Mouse (Mus musculus): ENCODE results near the gene Htr3b. TPM values are rescaled to one million over a fixed set of nuclear protein-coding genes. Genes with fewer than 3 reads are reported as not detected.

Gene Htr3b
- total and polyA plus RNA-seq, 3 experiments, result not detected

DNA sequence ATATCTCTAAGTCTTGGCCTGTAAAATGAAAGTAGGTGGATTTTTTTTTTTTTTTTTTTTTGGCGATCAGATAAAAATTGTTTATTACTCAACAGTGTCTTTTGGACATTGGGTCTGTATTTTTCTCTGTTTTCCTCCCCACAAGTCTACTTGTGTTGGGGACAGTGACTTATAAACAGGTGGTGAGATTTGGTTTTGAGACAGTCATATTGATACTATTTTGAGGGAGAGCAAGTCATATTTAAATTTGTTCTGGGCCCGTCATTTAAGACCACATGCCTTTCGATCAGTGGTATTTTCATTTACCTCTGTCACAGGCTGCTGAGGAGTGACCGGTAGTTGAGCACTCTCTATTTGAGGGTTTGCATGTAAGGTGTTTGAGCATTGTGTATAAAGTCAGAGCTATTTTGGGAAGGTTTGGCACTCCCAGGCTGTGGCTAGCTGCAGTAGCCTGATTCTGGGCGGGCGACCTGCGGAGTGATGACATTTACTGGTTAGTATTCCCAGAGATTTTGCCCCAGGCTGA, 21.9 kb upstream of the Htr3b start:
- H3K9me3 ChIP-seq (replicated peaks; ENCODE audit: low read length), result no peaks in the 10 kb centered on the region
- peaks cover 2 to 26% of the 10 kb centered on the region in 2 experiments for H3K4me1 ChIP-seq (ENCODE audit: control insufficient read depth in 1 of 2, insufficient read depth in 2 of 2)
- DNase-seq (ENCODE audit: extremely low read depth), result peak; percentile 83
- no peak overlapping the region for H3K9ac ChIP-seq (ENCODE audit: insufficient read depth, low read depth)
- peak overlapping the region in 1 of 3 experiments; percentile 17 for H3K4me3 ChIP-seq (replicated peaks in 1 of 3; ENCODE audit: low read depth in 2 of 3, low read length in 2 of 3, poor library complexity in 1 of 3)
- dilution Hi-C loops (cut with MboI; ENCODE audit: extremely low pct_ligation_motif_present, extremely low pct_unique_long_range_greater_than_20kb, low sequenced_read_pairs), result no loop called here
- H3K79me2 ChIP-seq (replicated peaks; ENCODE audit: control insufficient read depth, extremely low read depth, insufficient read depth, poor library complexity, severe bottlenecking), result peaks cover 2% of the 10 kb centered on the region; the same call in 1 of the 2 replicates
- H3K27me3 ChIP-seq (replicated peaks), result no peaks in the 10 kb centered on the region
- TF ChIP-seq ZNF384 (IDR thresholded peaks at IDR 0.05; ENCODE audit: low read depth, low read length) (peak; percentile 65), EP300 (IDR thresholded peaks at IDR 0.05; ENCODE audit: low read length) (peak; percentile 95), CHD2 (IDR thresholded peaks at IDR 0.05; ENCODE audit: low read length) (0 out of 2 replicates have a peak, but pooled peaks have one; percentile 36), IRF4 (IDR thresholded peaks at IDR 0.05; ENCODE audit: low read depth, low read length) (peak; percentile 93), MEF2A (IDR thresholded peaks at IDR 0.05; ENCODE audit: borderline replicate concordance, low read depth, low read length) (peak; percentile 93), BHLHE40 (IDR thresholded peaks at IDR 0.05; ENCODE audit: low read depth, low read length) (peak; percentile 93), JUN (IDR thresholded peaks at IDR 0.05; ENCODE audit: insufficient read depth, low read depth, low read length) (peak; percentile 86), SIN3A (IDR thresholded peaks at IDR 0.05; ENCODE audit: low read length) (peak; percentile 97), POLR2A (IDR thresholded peaks at IDR 0.05; ENCODE audit: low read depth, low read length) (no peak), TCF12 (IDR thresholded peaks at IDR 0.05; ENCODE audit: low read depth, low read length) (peak; percentile 86), TBP (conservative IDR thresholded peaks at IDR 0.05; ENCODE audit: low read depth, low read length) (no peak), NRF1 (IDR thresholded peaks at IDR 0.05; ENCODE audit: low read depth, low read length) (no peak), RCOR1 (conservative IDR thresholded peaks at IDR 0.05; ENCODE audit: low read depth, low read length) (peak; percentile 90), USF1 (IDR thresholded peaks at IDR 0.05; ENCODE audit: low read depth, low read length) (no peak), ETS1 (conservative IDR thresholded peaks at IDR 0.05; ENCODE audit: low read depth, low read length) (peak; percentile 91), JUND (conservative IDR thresholded peaks at IDR 0.05; ENCODE audit: low read depth, low read length) (peak; percentile 95), CTCF (conservative IDR thresholded peaks at IDR 0.05 in 1 of 2, IDR thresholded peaks at IDR 0.05 in 1 of 2; ENCODE audit: low read depth in 2 of 2, low read length in 2 of 2) (no peak), MAFK (IDR thresholded peaks at IDR 0.05; ENCODE audit: insufficient replicate concordance, low read length) (peak; percentile 73; the same call in 1 of the 2 replicates), E2F4 (IDR thresholded peaks at IDR 0.05; ENCODE audit: insufficient replicate concordance, low read depth, low read length) (peak; percentile 38; the same call in 1 of the 2 replicates), ELF1 (IDR thresholded peaks at IDR 0.05; ENCODE audit: low read depth, low read length) (no peak), MAX (IDR thresholded peaks at IDR 0.05; ENCODE audit: low read length) (peak; percentile 62; the same call in 1 of the 2 replicates), MYC (IDR thresholded peaks at IDR 0.05; ENCODE audit: low read depth, low read length) (peak; percentile 91), MXI1 (IDR thresholded peaks at IDR 0.05; ENCODE audit: low read depth, low read length) (peak; percentile 72; the same call in 1 of the 2 replicates)
- H3K4me2 ChIP-seq (ENCODE audit: insufficient read depth, low read depth, poor library complexity, severe bottlenecking), result peak overlapping the region; percentile 95
- H3K36me3 ChIP-seq (replicated peaks in 1 of 2; ENCODE audit: control insufficient read depth in 1 of 2, insufficient read depth in 1 of 2, low read length in 1 of 2), result peaks cover 0 to 13% of the 10 kb centered on the region in 2 experiments
- no peak overlapping the region for H3K27ac ChIP-seq (ENCODE audit: insufficient read depth, low read depth)
- in situ Hi-C loops (cut with MboI; ENCODE audit: low pct_ligation_motif_present, low pct_unique_long_range_greater_than_20kb, low sequenced_read_pairs), result no loop called here

Measured in CH12.LX (cell line).